Mouse (Mus musculus): ENCODE measurements at regions not wholly inside any gene's neighbourhood (a gene's known extent, or its start where the extent isn't known, plus 50 kb on each side); places are given as distances from the start of the nearest gene placed in this dataset.
A peak's percentile ranks its signal among the peaks of the same experiment; 100 is the strongest.

DNA sequence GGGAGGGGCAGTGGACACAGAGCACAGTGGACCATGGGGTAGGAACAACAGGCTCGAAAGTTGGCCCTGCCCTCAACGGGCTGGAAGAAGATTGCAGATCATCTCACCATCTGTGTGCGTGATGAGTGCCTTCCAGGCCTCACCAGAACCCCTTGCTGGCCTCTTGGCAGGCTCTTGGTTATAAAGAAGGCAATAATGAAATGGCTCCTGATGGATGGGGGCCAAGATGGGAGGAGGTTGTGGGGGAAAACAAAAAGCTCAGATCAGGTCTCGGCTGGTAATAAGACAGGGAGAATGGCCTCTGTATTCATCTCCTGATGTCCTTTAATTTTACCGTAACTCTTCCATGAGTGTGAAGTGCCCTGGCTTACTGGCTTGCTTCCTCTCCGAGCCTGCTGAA, 189.1 kb downstream of the Dyrk2 start:
- no peak for DNase-seq (ENCODE audit: low read depth, low spot score)
- 73% methylated on average over 6 of the region's 6 CpGs for WGBS

DNA sequence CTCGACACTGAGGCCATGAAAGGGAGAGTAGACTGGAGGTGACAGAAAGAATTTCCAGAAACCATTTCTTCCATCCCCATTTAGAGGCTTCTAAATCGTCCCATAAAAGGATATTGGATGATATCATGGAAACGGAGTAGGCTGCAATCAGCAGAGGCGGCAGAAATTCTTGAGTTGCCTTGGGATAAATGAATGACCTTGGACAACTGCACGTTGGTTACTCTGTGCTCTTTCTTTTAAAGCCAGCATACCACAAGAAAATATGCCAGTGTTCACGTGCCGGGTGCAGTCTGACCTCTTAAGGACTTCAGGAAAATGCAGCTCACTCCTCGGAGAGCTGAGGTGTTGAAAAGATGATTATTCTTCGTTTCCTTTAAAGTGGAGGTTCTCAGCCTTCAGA, 186.7 kb downstream of the Dyrk2 start:
- DNase-seq (ENCODE audit: low read depth, low spot score): no peak
- WGBS: 69% methylated on average over 9 of the region's 9 CpGs

DNA sequence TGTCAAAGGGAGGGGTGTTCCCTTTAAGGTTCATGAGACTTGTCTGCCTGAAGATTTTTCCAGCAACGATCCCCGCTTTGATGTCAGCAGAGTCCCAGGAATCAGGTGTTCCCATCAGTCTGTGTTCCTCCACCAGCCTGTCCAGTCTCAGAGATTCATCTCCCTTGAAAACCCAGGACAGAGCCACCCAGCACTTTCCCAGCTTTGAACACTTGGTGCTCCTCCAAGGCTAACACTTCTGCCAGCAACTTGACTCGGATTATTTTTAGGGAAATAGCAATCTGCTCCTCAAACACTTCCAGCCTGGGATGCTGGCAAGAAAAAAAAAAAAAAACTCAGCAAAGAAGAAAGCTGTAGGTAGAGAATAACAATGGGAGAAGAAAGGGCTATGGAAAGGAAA, 170.7 kb downstream of the Dyrk2 start:
- no peak for DNase-seq (ENCODE audit: low read depth, low spot score)
- 69% methylated on average over 3 of the region's 3 CpGs for WGBS

DNA sequence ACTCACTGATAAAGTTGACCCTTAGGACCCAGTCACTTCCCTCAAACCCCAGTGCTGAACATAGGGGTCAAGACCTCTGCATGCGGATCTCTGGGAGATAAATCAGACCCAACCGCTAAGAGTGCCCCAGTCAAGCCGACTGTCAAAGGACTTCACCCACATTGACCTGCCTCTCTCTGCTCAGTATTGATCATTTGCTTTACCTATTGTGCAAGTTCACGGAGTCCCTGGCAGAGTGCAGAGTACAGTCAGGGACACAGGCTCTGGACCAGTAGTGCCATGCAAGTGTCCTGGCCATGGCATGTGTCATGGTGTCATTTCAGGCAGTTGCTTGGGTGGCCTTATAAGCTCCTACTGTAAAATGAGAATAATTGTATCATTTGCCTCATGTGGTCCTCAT, 169.9 kb downstream of the Dyrk2 start:
- 95% methylated on average over 4 of the region's 4 CpGs for WGBS
- DNase-seq (ENCODE audit: low read depth, low spot score): no peak

DNA sequence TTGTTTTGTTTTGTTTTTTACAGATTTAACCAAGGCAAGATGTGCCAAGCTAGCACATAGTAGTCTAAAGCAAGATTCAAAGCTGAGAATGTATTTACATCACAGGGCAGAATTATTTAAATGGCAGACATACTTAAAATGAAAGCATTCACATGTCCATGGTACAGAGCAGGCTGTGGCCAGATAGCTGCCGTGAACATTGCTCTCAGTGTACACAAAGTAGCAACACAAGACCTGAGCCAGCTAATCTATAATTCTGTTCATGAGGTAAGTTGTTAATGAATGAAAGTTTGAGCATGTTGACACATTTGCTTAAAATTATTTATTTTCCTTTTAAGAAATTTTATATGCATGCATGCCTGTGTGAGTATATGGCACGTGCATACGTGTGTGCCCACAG, 164.0 kb downstream of the Dyrk2 start:
- no peak for DNase-seq (ENCODE audit: low read depth, low spot score)
- 90% methylated on average over 3 of the region's 3 CpGs for WGBS

DNA sequence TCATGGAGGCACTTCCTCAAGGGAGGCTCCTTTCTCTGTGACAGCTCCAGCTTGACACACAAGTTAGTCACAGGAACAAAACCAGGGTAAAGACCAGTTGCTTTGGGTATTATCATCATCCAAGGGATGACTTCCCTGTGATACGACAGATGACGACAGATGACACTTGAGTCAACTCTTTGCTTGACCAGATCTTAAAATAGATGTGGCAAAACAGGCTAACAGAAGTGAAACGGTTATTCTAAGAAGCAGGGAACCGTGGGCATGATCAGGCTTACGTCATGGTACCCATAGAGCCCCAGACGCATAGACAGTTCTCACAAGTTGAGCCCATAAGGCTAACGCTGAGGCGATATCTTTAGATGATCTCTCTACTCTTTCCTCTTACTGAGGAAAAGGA, 160.3 kb downstream of the Dyrk2 start:
- no peak for DNase-seq (ENCODE audit: low read depth, low spot score)

DNA sequence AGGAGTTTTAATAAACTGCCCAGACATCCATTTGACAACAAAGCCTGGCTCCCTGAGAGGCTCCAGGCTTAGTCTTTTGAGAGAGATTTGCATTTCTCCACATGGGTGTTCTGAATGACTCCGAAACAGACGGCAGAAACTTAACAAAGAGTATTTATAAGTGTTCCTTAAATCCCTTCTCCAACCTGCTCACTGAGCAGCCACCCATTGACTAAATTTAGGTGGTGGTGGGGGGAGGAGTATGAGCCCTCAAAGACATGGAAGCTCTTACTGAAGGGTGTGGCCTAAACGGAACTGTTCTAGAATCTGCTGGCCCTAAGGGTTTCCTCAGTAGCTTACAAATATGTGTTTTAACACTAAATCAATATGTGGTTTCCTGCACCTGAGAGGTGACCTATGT, 158.5 kb downstream of the Dyrk2 start:
- no peak for DNase-seq (ENCODE audit: low read depth, low spot score)

More for the DNA sequence above, 160.3 kb downstream of the Dyrk2 start:
- 92% methylated on average over 8 of the region's 8 CpGs for WGBS

DNA sequence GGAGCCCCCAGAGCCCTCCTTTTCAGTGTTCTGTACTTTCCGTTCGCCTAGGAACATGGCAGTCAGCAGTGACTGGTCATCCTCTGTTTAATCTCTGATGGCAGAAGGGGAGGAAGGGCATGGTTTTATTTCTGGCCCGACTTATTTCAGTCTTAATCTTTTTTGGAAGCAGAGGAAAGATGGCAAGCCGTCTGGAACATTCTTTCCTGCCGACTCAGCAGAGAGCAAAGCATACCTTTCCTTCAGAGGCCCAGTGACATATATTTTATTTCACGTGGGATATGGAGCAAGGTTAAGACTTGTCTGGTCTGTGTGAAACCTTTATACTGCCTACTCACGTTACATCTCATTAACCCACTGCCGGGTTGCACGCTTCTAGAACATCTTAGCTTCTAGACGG, 158.1 kb downstream of the Dyrk2 start:
- 79% methylated on average over 10 of the region's 10 CpGs for WGBS
- DNase-seq (ENCODE audit: low read depth, low spot score): no peak

More for the DNA sequence above, 158.5 kb downstream of the Dyrk2 start:
- WGBS: 72% methylated on average over 3 of the region's 3 CpGs

DNA sequence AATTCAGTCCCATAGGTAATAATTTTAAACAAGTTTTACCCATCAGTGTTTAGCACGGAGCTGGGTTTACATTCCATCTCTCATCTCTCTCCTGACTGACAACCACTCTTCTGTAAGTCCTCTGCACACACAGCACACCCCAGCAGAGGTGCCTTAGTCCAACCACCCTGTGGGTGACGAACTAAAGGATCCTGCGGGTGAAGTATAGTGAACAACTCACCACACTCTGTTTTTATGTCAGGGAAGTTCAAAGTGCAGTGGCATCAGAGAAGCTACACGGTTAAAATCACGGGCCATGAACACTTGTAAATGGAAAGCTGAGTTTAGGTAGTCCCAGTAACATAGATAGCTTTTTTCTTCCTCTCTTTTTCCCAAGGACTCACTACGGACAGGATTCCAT, 157.1 kb downstream of the Dyrk2 start:
- 42% methylated on average over 6 of the region's 6 CpGs for WGBS
- DNase-seq (ENCODE audit: low read depth, low spot score): peak; percentile 18

DNA sequence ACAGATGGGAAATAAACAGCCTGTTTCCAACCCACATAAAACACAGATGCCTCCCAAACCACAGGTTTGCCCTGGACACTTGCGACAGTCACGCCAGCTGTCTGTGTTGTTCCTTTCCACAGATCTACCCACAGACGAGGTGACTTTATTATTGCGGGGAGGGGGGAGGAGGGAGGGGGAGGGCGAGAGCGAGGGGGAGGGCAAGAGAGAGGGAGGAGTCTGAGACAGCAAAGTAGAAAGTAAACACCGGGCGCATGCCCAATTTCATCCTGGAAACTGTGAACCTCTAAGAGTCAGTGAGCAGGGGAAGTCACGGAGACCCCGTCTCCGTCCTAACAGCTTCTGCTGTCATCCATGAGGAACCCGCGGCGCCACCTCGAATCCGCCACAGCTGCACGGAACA, 155.8 kb downstream of the Dyrk2 start:
- WGBS: 57% methylated on average over 17 of the region's 17 CpGs
- no peak for DNase-seq (ENCODE audit: low read depth, low spot score)

DNA sequence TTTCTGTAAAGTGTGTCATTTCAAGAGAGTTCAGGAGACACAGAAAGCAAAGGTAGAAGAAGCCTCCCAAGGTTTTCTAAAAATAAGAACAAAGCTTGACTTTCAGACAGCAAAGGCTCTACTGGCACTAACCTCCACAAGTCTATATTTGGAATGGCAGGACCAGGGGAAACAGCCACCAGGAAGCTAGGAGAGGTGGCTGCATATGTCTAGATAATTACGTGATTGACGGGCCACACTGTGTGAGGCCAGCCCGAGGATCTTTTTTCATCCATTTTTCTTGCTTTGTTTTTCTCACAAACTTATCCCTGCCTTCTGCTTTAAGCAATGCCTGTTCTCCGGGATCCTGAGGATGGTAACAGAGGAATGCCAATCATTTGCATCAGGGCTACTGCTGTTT, 155.4 kb downstream of the Dyrk2 start:
- DNase-seq (ENCODE audit: low read depth, low spot score): no peak
- 87% methylated on average over 4 of the region's 4 CpGs for WGBS

DNA sequence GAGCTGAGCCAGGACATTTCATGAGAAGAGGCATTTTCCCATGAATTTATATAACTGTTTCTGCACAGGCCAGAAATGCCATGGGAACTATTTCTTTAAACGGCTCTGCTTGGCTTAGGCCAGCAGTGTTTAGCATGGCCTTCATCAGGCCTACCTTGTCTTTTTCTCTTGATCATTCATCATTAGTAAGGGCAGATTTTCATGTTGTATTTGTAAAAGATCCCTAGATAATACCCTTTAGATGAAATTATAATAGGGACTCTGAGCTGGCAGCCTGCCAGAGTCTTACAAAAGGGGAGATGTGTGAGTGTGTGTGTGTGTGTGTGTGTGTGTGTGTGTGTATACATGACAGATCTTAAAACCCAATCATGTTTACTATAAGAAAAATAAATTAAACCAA, 149.4 kb downstream of the Dyrk2 start:
- no peak for DNase-seq (ENCODE audit: low read depth, low spot score)
- WGBS: 65% methylated on average over 1 of the region's 1 CpGs

DNA sequence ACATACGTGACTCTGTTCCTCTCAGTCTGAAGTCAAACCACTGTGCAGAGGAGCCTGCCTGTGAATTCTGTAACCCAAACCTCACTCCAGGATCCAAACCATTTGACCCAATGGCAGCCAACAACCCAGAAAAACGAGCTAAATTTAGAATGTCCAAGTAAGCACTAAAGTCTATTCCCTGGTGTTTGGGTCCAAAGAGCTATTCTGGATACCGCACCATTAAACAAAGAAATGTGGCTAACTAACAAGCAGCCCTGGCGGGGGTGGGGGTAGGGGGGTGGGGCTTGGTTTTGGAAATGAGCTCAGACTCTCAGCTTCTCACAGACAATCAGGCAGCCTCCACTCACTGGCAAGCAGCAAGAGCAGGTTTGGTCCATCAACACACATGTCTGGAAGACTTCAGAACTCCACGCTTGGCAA, 147.9 kb downstream of the Dyrk2 start:
- DNase-seq (ENCODE audit: low read depth, low spot score): no peak
- WGBS: 54% methylated on average over 5 of the region's 5 CpGs

DNA sequence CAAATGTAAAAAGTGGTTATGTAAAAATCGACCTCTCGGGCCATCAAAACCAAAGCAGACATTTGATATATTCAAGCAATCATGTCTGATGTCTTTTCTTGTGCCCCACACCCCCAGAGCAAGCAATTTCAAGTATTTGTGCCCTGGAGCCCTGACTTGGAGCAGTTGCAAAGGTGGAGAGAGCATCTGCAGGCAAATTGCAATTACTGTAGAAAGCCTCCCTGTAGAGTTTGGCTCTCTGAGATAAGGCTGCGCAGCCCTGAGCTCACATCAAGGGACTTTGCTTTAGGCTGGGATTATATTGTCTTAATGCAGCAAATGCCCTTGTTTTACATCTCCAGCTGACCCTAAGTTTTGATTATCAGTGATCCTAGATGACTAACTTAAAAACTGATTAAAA, 147.3 kb downstream of the Dyrk2 start:
- no peak for DNase-seq (ENCODE audit: low read depth, low spot score)
- 74% methylated on average over 3 of the region's 3 CpGs for WGBS

DNA sequence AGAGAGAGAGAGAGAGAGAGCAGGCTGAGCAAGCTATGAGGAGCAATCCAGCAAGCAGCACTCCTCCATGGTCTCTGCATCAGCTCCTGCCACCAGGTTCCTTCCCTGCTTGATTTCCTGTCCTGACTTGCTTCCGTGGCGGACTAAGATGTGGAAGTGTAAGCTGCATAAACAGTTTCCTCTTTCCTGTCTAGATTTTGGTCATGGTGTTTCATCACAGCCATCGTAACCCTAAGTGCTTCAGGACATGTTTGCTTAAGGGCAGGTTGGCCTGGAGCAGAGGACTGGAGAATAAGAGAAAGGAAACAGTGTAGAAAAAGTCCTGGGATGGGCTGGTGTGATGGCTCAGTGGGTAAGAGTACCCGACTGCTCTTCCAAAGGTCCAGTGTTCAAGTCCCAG, 133.9 kb downstream of the Dyrk2 start:
- no peak for DNase-seq (ENCODE audit: low read depth, low spot score)
- WGBS: 70% methylated on average over 4 of the region's 4 CpGs

DNA sequence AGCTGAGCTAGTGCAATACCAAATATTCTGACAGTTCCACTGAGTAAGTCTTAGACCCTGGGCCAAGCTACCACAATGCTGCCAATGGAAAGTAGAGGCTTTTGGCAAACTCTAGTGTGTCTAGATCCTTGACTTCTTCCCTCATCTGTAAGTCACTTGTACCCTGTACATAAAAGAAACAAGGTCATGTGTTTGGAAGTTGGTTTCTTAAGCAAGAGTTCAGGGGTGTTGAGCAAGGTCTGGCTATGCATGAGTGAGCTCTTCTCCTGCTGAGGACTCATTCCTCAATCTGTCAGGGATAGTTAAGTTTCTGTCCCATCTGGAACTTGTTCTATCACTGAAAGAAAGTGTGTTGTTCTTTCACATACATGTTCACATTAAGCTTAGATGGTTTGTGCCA, 132.9 kb downstream of the Dyrk2 start:
- DNase-seq (ENCODE audit: low read depth, low spot score): no peak

DNA sequence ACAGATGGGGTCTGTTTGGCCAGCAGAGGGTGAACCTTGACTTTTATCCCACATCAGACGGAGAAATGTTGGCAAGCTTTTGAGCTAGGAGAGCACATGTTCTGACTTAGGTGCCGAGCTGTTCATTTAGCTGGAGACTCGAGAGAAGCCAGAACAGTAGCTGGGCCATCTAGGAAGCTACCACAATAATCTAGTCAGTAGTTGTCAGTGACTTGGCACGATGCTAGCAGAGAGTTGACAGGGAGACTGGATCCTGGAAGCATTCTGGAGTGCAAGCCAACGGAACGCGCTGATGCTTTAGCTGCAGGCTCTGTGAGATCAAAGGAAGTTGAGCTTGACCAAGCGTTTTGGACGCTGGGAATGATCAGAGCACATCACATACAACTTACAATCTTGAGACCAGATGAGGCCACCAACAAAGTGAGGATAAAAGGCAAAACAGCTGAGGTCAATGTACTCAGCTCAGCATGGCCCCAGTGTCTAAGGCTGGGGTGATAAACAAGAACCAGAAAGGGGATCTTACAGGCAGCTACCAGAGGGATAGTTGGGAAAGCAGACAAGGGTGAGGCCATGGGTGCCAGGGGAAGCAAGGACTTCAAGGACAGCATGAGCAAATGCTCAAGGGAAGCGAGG, 130.0 kb downstream of the Dyrk2 start:
- 68% methylated on average over 10 of the region's 10 CpGs for WGBS
- no peak for DNase-seq (ENCODE audit: low read depth, low spot score)

DNA sequence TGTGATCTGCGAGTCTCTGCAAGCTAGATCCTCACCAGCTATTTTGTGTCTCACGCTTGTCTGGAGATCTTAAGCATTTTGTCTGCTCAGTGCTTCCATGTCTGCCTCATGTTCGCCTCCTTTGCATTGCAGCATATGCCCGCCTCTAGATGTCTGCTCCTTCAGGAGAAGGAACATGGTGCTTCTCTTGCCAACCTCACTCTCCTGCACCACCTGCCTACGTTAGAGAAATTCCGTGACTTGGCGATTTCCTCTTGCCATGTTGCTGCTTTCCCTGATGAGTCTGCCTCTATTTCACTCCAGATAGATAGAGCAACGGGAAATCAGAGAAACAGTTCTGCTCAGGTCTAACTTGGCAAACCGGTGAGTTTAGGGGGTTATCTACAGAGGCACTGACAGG, 126.2 kb downstream of the Dyrk2 start:
- WGBS: 91% methylated on average over 9 of the region's 9 CpGs
- DNase-seq (ENCODE audit: low read depth, low spot score): no peak

DNA sequence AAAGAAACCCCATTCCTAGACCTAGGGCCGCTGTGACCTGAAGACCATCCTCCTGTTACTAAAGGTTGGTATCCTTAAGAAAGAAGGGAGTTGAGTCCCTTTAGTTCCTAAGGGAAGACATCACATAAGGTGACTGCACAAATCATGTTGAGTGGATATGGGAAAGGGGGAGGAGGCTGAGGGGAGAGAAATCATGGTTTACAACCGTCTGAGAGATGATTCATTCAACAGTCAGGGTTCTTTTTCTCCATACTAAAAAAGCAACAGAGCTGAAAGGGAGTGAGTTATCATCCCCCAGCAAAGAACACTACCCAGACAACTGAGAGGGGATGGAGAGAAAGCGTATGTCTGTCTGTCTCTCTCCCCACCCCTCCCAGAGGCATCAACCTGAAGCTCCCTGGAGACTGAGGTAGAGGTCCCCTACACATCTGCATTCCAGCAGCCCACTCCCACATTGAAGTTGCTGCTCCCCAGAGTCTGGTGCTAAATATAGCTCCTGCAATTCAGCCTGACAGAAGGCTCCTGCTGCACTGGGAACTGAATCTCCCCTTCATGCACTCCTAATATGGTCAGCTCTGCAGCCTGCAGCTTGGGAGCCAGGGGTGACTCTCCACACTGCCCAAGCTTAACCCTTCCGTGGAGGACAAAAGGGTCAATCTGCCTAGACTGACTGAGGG, 123.2 kb downstream of the Dyrk2 start:
- WGBS: 55% methylated on average over 4 of the region's 4 CpGs
- DNase-seq (ENCODE audit: low read depth, low spot score): no peak

DNA sequence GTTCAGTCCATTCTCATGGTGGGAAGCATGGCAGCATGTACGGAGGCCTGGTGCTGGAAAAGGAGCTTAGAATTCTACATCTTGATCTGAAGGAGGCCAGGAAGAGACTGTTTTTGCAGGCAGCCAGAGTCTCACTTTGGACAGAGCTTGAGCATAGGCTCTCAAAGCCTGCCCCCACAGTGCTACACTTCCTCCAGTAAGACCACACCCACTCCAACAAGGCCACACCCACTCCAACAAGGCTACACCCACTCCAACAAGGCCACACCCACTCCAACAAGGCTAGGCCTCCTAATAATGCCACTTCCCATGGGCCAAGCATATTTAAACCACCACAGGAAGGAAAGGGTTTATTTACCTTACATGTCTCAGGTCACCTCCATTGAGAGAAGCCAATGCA, 121.0 kb downstream of the Dyrk2 start:
- WGBS: 100% methylated on average over 1 of the region's 1 CpGs

DNA sequence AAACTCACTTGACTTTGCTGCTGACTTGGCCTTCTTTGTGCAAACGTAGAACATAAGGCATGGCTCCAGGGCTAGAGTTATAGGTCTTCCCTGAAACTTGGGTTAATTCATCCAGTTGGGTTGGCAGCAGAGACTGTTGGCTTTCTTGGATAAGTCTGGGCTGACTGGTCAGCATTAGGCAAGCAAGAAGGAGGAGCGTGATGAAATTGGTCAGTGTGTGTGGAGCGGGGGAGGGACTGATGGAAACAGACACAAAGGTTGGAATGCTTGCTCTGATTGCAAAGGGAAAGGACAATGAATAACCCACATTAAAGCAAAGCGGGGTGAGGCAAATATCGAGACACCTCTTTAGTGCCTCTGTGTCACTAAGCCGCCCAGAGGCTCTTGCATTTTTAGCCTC, 120.3 kb downstream of the Dyrk2 start:
- 75% methylated on average over 6 of the region's 6 CpGs for WGBS
- DNase-seq (ENCODE audit: low read depth, low spot score): no peak

More for the DNA sequence above, 121.0 kb downstream of the Dyrk2 start:
- DNase-seq (ENCODE audit: low read depth, low spot score): no peak

DNA sequence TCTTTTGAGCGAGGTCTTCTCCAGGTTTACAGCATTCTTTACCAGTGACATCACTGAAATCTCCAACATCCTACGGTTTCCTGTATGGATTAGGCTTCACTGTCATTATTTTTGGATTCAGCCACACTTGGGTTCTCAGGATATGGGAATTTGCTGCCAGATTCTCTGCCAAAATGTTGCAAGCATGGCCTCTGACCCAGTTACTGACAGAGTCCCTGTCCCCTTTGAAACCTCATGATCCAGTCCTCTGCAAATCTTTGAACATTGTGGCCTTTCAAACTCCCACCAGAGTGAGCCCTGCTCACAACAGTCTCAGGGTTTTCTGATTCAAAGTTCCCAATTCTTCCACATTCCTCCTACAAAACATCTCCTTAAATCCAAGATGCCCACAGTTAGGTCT, 118.9 kb downstream of the Dyrk2 start:
- WGBS: 71% methylated on average over 2 of the region's 2 CpGs

More for the DNA sequence above, 118.9 kb downstream of the Dyrk2 start:
- DNase-seq (ENCODE audit: low read depth, low spot score): no peak
